Mouse (Mus musculus) embryo, embryonic 11 days (tissue): ENCODE data around the gene Gm48552.
A peak's percentile ranks its signal among the peaks of the same experiment; 100 is the strongest.

Experiments used
- DNase-seq: peaks from one replicate; pipeline ENCODE4 v3.0.0-alpha.2; 2015

Gm48552 gene

DNA sequence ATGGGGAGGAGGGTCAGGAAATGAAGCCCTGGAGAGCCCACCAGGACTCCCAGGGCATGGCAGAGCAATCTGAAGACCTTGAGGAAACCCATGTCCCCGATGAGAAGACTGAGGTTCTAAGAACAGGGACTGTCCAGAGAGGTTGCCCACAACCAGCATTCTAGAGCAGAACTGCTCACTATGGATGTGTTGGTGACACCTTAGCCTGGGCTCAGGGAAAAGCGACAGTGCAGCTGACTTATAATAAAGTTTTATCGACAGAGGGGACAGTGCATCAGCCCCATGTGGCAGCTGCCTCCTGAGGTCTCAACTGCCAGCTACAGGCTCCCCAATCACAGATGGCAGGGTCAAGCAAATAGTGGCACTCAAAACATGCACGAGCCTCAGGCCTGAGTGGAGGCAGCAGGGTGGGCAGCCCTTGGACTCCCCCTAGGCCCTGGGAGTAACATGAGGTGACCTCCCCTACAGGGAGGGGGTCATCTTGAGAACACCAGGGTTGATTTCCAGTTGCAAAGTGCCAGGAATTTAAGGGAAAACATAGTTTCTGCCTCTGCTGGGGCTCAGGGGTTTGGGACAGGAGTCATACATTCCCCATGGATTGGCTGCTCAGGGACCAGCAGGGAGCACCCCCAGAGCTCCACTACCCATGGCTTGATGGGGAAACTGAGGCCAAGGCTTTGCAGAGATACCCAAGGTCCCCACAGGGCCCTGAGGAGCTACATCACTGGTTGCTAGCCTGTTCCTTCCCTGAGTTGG is 32.4 kb downstream of the Gm48552 start:
- DNase-seq: no peak

DNA sequence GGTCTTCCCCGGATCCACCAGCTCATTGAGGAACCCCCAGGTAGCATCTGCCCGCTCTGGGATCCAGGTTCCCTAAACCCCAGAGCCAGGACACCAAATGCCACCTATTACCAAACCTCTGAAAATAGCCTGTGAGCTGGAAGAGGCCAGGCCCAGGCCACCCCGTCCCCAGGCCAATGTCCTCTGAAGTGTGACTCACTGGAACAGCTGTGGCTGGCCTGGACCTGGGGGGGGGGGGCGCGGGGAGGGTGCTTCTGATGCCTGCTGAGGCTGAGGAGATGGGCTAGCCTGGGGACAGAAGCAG is 32.9 kb downstream of the Gm48552 start:
- no peak for DNase-seq

DNA sequence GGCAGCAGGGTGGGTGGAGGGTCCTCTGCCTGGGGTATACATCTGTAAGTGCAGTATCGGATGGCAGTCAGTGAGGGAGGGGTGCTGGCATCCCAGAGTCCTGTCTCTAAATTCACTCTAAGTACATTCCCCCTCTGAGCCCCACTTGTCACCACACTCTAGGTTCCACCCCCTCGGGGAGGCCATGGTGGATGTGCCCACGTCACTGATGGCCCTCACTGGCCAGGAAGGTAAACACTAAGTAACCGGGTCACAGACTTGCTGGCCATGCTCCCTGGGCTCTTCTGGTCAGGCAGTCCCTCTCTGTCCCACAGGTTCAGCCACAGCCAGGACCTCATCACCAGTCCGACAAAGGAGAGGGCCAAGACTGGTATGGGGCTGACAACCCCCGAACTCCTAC is 33.4 kb downstream of the Gm48552 start:
- DNase-seq: no peak

DNA sequence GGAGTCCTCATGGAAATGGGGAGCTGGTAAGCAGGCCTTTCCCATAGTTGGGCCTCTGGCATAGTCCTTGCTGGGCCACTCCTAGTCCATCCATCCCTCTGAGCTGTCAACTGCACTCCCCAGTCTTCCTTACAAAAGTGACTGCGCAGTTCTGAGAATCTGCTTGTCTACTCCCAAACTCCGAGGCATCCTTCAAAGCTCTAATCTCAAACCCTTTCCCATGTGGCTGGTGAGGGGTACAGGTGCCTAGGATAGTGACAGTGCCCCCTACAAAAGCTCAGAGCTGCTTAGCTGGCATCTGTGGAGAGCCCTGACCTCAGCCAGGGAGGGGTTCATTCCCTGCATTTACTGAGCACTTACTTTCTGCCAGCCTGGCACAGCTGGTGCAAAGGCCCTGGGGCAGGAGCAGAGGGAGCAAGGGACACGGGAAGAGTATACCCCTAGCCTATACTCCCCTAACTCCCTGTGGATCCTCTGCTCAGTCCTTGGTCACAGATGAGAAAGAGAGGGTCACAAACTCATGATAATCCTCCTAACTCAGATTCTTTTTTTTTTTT is 33.9 kb downstream of the Gm48552 start:
- DNase-seq: no peak

DNA sequence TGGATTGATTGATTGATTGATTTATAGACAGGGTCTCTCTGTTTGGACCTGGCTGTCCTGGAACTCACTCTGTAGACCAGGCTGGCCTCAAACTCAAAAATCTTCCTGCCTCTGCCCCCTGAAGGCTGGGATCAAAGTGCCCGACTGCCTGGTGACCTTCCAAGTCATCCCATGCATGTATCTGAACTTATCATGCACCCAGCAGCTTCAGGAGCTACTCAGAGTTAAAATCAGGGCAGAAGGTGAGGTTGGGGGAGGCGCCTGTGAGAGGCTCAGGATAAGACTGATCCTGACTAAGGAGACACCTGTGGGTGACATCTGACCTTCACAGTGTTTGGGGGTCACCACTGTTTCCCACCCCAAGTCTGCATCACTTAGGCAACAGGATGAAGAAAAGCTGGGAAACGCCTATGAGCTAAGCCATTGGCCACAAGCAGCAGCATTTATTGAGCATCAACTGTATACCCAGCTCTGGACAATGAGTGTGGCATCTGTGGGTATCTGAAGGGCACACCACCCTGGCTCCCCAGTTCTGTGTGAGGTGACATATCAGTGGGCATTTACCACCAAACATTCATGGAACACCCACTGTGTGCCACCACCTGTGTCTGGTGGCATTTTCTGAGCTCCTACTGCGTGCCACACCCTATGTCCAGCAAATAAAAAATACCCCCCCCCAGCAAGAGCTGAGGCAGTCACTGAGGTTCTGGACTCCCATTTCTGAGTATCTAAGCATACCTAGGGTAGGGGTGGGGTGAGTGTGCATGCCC is 34.9 kb downstream of the Gm48552 start:
- no peak for DNase-seq

DNA sequence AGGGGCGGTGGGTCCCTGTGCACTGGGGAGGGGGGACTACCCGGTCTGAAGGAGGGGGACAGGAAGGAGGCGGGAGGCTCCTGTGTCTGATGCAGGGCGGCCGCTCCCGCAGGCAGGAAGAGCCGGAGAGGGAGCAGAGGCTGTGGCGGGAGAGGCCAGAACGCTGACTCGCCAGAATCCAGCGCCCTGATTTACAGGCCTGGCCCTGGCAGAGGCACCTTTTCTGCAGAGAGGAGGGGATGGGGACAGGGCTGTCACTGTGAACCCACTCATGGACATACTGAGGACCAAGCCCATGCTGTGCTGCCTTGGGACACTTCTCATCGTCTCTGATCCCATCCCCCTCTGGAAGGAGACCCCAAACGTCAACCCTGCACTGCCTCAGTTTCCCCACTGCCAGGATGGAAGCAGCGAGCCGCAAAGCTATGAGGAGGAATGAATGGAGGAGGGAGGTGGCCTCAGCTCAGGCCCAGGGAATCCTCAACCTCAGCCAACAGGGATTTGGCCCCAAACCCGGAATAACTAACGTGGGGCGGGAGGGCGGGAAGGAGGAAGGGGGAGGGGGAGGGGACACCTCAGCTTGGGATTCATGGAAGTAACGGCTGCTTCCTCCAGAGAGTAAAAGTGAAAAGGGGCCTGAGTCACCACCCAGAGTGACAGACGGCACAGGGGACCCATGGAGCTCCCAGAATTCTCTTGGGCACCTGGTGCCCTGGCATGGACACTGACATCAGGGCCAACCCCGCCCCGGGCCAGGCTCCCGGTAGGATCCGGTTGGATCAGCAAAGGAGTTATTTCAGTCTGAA is 35.6 kb downstream of the Gm48552 start:
- no peak for DNase-seq

DNA sequence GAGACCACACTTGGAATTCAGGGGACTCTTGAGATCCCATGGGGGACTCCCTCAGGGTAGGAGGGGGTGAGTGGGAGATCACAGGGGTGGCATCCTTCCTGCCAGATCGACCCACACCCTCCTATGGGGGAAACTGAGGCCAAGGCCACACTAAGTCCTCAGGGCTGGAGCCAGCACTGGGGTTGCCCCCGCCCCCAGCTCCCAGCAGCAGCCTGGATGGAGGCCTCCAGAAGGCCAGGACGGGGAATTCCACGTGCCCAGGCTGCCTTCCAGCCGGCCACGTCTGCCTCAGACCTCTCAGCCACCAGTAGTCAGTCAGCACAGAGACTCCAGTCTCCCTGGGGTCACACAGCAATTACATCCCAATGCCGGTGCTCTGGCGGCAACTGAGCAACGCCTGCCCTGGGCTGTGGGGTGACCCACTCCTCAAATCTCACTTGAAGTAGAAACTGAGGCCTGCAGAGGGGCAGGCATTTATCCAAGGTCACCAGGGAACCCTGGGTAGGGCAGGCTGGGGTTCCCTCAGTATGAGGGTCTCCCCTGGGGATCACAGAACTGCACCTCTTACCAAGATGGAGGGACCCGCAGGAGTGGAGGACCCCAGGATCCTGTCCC is 36.5 kb downstream of the Gm48552 start:
- no peak for DNase-seq

DNA sequence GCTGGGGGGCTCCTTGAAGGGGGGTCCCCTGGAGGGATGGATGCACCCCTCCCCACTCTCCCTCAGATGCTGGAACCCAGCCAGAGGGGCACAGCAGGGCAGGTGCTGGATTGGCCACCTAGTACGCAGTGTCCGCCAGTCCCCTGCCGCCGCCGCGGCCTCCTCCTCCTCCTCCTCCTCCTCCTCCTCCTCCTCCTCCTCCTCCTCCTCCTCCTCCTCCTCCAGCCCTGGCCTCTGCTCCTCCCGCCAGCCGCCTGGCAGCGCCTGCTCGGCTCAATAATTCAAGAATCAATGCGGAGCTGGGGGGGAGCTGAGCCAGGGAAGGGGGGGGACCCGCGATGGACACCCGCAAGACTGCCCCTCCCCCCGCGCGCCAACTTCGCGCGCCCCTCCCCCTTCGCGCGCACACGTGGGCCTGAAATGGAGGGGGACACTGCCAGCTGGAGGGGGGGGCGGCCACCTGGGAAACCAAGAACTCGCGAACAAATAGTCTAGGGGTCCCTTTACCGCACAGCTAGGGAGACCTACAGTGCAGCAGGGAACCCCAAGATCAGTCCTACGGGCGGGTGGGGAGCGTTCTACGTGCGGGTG is 37.4 kb downstream of the Gm48552 start:
- no peak for DNase-seq

DNA sequence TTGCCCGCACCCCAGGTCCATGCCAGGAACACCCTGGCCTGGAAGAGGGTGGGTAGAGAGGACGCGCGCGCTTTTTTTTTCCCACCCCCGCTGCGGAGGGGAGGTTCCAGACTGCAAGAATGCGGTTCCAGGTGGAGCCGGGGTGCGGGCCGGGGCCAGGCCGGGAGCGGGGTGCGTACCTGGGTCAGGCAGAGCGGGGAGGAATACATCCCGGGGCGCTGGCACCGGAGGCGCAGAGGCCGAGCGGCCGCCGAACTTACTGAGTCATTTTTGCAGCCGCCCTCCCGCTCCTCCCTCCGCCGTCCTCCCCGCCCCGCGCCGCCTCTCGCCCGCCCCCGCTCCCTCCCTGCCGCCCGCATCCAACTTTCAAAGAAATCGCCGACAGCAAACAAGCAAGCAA is 38.1 kb downstream of the Gm48552 start:
- no peak for DNase-seq

DNA sequence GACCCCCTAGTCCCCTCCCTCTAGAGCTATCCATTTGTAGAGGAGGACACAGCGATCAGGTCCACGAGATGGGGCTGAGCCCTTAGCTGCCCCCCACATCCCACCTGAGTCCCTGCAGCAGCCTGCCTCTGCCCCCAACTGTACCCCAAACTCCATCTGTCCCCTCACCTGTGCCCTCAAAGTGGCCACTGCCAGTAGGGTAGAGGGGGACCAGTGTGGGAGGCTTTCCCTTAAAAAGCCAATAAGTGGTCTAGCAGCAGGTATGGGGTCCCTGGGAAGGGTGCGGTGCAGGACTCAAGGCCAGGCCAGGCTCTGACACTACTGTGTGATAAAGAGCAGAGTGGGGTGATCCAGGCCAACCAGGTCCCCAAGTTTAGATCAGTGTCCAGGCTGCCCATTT is 38.5 kb downstream of the Gm48552 start:
- DNase-seq: no peak

DNA sequence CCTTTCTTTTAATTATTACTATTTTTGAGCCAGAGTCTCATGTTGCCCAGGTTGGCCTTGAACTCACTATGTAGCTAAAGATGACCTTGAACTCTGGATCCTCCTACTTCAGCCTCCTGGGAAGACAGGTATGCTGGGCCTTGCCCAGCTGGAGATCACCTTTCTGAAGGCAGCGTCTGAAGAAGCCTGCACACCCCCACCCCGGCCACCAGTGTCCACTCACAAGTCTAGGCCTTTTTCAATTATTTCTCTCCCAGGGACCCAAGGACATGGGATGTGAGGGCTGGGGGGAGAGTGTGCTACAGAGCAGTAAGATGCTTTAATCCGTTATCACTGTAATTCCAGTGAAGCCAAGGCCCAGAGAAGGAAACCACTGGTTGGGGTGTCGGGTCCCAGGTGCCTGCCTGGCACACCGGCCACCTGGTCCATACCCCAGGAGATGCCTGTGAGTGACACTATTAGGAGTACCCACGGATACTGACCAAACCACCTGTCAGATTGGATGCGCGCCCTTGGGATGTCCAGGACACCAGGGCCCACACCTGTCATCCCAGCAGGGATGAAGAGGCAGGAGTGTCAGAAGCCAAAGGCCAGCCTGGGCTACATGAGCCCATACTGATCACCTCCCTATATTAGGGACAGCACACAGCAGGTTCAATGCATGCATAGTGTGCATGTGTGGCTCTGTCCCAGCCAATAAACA is 39.1 kb downstream of the Gm48552 start:
- no peak for DNase-seq

DNA sequence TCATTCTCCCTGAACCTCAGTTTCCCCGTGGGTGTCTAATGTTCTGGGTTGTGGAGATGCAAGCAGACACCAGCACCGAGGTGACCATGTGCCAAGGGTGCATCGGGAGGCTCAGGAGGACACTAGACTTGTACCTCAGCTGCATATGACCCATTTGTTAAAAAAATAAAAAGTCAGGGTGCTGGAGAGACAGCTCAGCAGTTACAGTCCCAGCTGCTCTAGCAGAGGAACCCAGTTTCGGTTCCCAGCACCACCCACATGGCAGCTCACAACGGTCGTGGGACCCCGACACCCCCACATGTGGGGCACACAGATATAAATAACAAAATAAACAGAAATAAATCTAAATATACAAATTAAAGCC is 39.7 kb downstream of the Gm48552 start:
- DNase-seq: no peak

DNA sequence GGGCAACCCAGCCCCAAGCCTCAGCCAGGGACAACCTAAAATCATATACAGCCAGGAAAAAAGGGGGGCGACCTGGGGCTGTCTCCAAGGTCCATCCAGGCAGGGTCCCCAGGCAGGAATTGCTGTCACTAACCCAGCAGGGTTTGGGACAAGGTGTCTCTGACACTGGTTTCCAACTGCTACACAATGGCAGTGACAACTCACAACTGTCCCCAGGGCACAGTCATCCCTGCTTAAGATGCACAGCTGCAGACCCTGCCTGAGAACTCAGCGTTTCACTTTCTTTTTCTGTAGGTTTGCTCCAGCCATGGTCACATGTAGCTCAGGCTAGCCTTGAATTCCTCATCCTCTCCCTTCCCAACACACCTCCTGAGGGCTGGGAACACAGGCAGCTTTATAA is 40.3 kb downstream of the Gm48552 start:
- DNase-seq: no peak

DNA sequence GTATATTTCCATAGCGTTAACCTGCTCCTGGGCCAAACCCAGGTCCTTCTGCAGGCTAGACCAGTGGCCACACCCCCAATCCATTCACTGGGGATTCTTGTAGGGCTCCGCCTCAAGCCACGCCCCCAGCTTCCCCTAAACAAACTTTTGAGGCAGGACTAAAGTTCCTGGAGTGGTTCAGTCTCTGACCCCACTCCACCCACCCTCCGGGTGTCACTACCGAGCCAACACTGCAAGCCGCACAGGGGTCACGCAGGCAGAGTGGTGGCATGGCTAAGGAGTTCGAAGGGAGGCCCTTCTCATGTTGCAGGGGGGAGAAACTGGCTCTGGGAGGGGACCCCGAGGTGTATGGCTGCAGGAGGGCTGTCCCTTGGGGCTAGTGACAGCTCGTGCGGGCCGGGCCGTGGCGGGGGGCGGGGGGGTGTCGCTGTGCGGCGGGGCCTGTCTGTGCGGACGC is 40.8 kb downstream of the Gm48552 start:
- DNase-seq: peak; percentile 91

DNA sequence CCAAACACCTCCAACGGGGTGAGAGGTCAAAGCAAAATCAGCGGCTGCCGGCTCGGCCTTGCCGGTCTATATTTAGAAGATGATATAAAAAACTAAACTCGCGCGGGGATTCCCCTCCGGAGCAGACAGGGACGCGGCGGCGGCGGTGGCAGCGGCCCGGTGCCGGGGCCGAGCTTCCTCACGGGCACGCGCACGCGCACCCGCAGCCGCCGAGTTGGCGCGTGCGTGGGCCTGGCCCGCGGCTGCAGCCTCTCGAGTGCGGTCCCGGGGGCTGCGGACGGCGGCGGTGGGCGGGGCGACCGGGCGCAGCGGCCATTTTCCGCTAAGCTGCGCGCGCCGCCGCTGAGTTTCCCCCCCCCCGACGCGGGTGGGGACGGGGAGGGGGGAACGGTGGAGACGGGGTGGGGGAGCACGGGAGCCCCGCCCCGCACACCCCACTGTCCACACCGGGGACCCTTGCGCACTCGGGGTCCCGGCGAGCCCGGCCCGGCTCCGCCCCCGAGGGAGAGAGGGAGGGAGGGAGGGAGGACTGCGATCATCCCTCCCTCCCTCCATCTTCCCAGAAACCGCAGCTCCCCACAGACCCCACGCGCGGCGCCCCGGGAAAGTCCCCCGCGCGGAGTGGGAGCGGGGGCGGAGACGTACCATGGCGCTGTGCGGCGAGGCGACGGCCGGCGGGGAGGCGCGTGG is 41.5 kb downstream of the Gm48552 start:
- peak; percentile 87 for DNase-seq

DNA sequence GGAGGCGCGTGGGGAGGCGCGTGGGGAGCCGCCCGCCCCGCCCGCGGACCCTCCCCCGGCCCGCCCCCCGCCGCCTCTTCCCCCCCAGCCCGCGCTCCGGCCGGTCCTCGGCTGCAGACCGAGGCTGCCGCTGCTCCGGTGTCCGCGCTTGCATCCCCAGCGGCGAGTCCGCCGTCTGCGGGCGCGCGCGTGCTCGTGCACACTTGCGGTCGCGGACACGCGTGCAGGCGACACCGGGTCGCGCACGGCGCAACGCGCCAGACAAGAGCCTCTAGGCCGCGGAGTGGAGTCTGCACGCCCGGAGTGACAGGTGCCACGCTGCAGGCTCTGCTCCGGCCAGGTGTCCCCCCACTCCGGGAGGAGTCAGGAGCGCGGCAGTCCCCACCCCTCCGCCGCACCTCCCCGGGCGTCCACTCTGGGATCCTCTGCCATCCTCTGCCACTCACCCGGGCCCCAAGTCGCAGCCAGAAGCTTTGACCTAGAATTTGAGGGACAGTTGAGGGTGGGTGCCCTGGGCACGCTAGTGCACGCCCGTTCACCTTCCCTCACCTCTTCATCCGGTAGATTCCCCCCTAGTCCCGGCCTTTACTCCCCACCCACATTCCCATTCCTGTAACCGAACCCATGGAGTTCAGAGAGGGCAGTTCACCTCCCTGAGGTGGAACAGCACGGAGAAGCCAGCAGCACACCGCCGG is 42.2 kb downstream of the Gm48552 start:
- DNase-seq: peak; percentile 66

DNA sequence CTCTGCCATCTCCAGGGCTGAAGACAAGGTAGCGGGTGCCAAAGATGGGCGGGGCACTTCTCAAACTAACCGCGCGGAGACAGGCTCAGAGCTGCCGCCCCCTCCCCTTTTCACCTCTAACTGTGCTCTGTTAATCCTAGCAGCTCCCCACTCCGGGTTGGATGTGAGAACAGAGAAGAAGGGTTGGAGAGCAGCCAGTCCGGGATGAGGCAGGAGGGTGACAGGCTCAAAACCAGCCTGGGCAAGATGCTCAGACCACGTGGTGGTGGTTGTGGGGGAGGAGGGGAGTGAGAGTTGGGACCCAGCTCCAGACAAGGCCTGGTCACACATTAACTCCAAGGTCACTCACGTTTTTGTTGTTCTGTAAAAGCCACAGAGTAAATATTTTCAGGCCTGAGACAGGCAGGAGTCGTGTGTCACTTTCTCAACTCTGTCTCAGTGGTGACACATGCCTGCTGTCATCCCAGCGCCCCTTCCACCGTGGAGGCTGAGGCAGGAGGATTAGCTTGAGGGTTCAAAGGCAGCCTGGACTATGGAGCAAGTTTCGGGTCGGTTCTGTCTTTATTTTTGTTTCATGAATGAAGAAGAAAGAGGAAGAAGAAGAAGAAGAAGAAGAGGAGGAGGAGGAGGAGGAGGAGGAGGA is 42.8 kb downstream of the Gm48552 start:
- no peak for DNase-seq

DNA sequence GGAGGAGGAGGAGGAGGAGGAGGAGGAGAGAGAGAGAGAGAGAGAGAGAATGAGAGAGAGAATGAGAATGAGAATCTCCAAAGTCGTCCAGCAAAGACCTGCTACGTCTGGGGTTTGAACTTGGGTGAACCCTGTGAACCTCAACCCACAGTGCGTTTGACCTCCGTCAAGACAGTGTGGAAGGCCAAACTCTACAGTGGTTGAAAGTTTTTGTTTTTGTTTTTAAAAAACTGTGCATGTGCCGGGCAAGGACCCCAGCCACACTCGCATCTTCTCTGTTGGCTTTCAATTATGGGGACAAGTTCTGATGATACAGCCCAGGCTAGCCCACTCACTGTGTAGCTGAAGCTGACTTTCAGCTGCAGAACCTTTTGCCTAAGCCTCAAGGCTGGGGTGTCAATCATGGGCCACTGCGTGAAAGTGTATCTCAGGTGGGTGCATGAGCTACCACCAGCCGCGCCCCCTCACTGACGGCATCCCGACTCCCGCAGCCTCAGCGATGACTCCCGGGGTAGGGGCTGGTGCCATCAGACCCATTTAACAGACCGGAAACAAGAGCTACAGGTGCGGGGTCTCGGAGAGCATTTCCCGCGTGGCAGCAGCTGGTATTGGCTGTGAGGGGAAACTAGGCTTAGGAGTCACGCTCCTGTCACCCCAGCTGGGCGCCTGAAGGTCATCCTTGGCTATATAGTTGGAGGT is 43.5 kb downstream of the Gm48552 start:
- no peak for DNase-seq

DNA sequence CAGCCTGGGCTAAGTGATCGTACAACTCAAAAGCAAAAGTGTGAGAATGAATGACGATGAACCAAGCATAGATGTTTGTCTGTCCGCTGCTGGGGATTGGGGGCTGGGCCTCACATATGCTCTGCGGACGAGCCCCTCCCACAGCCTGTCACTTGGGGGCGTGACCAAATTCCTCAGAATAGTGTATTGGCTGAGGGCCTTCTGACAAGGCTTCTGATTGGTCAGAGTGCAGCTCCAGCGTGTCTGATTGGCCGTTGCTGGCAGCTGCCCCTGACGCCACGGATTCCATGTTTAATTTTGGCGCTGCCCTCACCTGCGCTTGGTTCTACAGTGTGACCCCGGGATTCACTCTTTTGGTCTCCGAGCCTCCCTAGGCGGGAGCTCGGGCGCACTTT is 44.1 kb downstream of the Gm48552 start:
- peak; percentile 94 for DNase-seq
